Mouse (Mus musculus): Measurements from ENCODE around the gene Ocm.

Ocm gene

DNA sequence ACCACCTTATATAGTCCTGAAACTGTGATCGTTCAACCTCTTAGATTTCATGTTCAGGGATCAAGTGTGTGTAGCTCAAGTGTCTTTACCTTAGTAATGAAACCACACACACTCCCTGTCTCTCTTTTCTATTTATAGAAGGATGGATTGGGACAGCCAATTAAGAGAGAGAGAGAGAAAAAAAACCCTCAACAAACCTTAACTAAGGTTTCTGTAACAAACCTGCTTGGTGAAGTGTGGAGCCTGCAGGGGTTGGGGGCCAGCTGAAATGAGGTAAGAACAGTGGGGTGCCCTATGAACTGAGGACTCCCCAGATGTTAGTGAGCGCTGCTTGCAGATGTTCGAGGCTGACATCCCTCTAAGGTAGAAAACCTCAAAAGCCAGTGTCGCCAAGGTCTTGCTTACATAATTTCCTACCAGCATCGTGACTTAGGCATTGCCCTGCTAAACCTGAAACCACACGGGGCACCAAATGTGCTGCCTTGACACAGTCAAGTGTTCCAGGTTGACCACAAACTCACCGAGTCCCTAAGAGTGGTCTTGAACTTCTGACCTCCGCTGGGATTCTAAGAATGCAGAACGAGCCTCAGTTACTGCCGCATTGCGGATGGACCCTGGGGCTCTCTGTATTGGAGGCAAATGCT, at the start of gene Ocm:
Ocm (minus strand) TSS at position 51 of the 644 bp plus-strand sequence.
- no peak for DNase-seq (ENCODE audit: low read depth)

DNA sequence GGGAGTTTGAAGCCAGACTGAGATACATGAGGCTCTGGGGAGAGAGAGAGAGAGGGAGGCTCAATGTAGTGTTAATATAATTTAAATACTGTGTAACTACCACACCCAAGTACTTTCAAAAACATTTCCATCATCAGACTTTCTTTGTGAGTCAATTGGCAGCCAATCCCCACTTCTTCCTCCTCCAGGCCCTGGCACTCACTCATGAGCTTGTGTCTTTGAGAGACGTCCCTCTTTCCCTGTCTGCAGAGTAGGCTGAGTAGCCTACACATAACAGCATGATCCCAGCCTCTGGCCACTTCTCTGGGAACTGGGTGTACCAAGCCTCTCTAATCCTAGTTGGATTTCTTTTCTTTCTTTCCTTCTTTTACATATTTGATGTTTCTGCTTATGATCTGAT, 44.8 kb upstream of the Ocm start:
- no peak for DNase-seq (ENCODE audit: low read depth)

DNA sequence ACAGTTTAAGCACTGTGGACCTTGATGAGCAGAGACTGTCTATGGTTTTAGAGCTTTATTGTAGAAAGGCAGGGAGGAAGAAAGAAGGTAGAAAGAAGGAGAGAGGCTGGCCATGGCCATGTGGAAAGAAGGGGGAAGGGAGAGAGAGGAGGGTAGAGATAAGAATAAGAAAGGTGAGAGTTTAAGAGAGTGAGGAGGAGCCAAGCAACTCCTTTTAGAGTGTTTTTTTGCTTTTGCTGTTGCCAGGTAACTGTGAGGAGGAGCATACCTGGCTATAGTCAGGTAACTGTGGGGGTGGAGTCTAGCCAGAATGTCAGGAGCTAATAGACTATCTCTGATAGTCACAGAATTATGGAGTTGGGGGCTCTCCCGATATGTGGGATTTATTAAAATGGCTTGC, 43.6 kb upstream of the Ocm start:
- DNase-seq (ENCODE audit: low read depth), result no peak

DNA sequence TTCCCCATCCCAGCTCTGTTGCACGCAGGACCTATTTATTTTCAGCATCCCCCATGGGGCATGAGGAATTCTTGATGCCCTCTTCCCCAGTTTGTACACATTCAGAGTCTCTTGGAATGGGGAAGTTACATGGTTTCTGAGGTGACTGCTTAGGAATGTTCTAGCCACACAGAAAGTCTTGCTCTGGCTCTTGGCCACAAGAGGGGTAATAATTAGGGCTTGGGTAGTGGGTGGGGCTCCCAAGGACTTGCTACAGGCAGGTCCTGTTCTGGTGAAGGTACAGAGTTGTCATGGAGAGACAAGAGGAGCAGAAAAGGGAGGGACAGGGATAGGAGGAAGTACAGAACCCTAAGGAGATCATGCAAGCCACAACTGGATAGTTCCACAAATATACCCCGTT, 39.6 kb upstream of the Ocm start:
- no peak for DNase-seq (ENCODE audit: low read depth)

DNA sequence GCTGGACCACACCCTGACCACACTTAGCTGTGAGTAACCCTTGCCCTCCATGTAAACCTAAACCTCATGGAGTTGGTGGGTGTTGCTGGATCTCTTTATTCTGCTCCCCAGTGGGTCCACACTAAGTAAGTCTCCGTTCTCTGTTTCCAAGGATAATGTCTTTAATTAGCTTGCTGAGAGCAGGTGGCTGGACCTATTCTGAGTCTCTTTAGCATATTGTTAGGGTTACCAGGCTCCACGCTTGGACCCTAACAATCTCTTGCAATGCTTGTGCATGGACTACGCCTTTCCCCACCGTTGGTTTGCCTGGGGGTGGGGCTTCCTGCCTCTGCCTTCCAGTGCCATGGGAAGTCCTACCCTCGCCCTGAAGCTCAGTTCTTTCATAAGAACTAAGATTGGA, 37.6 kb upstream of the Ocm start:
- DNase-seq (ENCODE audit: low read depth), result no peak

DNA sequence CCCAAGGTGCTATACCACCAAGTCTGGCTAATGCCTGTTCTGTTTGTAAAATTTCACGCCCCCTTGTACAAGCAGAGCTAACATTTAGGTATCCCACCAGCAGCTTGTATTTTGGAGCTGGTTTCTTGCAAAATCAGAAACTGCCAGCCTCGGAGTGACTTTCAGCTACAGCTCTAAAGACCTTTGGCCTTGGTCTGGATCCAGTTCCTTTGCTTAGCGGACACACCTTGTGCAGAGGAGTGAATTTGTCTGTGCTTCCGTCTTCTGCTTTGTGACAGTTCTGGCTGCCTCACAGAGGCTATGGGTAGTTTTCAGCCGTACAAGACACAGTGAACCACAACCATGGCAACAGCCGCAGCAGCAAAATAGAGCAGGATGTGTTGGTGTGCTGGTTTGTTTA, 27.9 kb upstream of the Ocm start:
- no peak for DNase-seq (ENCODE audit: low read depth)

DNA sequence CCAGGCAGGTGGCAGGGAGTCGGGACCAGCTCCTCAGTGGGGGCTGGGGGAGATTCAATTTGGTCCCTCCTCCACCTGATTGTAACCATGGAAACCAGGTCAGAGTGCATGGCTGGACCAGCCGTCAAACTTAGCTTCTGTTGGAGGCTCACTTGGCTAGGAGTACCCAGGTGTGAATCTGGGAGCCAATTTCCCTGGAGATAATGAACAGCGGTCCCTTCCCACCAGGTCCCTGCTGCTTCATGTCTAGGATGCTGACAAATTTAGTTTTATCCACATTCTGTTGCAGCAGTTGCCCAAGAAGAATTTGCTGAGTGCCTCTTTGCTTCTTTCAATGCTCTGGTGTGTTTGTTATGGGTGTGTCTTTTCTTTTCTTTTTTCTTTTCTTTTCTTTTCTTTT, 27.0 kb upstream of the Ocm start:
- DNase-seq (ENCODE audit: low read depth), result no peak

DNA sequence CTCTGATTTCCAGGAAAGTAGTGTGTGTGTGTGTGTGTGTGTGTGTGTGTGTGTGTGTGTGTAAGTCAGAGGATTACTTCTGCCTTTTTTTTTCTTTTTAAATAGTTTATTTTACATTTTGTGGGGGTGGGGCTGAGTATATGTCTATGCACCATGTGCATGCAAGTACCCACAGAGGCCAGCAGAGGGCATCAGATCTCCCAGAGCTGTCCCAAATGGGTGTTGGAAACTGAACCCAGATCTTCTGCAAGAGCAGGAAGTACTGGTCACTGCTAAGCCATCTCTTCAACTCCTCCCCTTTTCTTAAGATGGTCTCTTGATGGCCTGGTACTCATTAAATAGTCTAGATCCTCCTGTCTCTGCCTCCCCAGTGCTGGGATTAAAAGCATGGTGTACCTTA, 24.8 kb upstream of the Ocm start:
- DNase-seq (ENCODE audit: low read depth), result peak; percentile 17

DNA sequence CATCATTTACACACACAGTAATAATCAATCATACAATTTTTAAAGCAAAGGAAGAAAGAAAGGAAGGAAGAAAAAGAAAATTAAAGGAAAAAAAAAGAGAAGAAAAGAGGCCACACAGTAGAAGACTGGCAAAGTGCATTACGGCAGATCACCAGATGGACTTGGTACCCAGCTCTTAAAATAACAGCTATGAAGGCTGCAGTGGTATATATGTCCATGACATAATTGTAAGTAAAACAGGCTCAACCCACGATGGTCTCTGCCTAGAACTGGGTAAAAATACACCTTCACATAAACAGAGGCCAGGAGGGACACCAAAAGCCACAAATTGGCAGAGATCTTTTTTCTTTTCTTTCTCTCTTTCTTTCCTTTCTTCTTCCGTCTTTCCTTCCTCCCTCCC, 23.4 kb upstream of the Ocm start:
- DNase-seq (ENCODE audit: low read depth), result no peak

DNA sequence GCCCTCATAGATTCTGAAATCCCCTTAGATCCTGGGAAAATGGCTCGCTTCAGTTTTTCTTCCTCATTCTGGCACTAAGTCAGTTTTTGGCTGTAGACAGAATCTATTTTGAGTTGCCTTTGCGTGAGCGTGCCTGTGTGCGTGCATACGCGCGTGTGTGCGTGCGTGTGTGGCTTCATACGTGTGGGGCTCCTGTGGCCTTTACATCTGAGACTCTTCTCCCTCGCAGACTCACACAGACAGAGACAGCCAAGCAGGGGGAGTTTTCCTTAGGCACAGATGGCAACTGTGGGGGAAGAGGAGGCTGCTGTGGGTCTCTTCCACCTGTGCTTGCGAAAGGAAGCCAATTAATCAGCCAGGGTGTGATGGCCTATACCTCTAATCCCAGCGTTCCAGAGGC, 20.9 kb upstream of the Ocm start:
- no peak for DNase-seq (ENCODE audit: low read depth)

DNA sequence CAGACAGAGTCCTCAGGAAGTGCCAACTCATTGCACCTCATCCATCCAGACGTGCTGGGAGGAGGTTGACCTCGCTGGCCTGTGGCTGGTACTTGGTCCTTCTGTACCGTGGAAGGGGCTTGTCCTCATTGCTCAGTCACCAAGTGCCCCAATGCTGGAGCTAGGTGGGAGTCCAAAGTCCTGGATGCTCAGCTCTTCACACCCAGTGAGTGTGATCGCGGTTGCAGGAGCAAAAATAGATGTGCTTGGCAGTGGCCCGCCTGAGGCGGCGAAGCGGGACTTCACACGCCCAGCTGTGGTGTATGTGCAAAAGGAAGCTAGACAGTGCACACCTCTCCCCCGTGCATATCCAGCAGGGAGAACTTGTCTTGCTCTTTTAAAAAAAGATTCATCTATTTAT, 16.7 kb upstream of the Ocm start:
- DNase-seq (ENCODE audit: low read depth), result no peak

DNA sequence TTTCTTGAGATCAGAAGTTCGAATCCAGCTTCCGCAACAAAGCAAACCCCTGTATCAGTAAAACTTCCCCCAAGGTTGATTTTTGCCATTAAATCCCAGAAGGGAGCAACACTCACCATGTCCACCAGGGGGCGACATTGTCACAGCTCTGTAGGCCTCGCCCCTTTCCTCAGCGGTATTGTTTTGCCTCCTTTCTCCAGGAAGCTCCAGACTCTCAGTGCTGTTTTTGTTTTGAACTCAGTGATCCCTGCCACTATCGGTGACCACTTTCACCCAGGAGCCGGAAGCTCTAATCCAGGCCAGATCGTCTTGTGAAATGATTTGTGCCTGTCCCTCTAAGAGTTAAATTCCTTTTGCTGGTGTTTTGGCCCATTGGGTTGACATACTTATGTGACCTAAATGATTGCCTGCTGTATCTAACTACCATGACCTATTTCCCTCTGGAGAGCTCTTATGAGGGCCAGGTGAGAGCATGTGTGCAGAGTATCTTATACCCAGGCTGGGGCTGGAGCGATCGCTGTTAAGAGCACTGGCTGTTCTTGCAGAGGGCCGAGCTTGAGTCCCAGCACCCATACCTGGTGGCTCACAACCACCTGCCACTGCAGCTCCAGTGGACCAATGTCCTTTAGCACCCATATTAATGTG, 14.4 kb upstream of the Ocm start:
- DNase-seq (ENCODE audit: low read depth), result peak; percentile 81

DNA sequence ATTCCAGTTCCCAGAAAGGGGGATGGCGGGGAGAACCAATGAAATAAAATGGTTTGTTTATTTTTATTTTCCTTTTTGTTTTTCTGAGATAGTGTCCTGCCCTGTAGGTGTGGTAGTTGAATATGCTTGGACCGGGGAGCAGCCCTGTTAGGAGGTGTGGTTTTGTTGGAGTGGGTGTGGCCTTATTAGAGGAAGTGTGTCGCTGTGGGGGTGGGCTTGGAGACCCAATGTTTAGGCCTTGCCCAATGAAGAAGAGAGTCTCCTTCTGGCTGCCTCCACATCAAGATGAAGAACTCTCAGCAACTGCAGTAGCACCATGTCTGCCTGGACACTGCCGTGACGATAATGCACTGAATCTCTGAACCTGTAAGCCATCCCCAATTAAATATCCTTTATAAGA, 13.4 kb upstream of the Ocm start:
- no peak for DNase-seq (ENCODE audit: low read depth)

DNA sequence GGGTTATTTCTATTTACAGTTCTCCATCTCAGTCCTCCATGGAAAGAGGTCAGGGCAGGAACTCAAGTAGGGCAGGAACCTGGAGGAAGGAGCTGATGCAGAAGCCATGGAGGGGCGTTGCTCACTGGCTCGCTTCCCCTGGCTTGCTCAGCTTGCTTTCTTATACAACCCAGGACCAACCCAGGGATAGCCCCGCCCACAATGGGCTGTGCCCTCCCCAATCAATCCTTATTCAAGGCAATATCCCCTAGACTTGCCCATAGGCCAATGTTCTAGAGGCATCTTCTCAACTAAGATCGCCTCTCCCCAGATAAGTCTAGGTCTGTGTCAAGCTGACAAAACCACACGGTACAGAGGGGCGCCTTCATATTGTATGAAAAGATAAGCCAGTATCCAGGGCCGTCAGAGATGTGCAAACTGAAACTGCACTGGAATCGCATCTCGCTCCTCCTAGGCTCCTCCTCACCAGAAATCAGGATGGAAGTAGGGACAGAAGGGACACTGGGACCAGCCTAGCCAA, 12.7 kb upstream of the Ocm start:
- no peak for DNase-seq (ENCODE audit: low read depth)

DNA sequence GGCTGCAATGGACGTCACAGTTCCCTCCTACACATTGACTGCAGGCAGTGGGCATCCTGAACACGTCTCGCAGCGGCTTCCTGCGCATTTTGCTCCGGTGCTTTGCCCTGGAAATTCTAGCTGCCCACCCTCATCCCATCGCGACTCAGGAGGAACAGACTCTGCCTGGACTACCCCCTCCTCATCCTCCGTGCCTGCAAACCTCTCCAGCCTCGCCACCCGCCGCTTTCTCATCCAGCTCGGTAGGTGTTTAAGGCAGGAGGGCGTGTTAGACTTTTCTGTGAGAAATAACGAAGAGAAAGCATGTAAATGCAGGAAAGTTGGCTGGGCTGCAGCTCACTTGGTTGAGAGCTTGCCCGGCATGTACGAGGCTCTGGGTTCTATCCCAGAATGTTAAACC, 10.5 kb upstream of the Ocm start:
- DNase-seq (ENCODE audit: low read depth), result no peak

DNA sequence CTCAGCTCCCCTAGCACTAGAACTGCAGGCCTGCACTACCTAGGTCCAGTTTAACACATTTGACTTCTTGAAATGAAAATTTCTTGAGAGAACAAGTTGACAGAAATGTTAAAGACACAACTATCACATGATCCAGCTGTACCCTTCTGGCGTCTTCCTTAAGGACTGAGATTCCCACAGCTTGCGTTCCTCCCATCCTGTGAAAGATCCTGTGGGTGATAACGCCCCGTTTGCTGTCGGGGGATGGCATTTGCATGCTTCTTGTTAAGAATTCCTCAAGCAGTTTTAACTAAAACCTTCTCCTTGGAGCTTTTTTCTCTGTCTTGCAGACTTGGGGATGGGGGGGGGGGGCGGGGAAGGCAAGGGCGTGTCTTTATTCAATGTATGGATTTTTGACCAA, 8.1 kb upstream of the Ocm start:
- no peak for DNase-seq (ENCODE audit: low read depth)

DNA sequence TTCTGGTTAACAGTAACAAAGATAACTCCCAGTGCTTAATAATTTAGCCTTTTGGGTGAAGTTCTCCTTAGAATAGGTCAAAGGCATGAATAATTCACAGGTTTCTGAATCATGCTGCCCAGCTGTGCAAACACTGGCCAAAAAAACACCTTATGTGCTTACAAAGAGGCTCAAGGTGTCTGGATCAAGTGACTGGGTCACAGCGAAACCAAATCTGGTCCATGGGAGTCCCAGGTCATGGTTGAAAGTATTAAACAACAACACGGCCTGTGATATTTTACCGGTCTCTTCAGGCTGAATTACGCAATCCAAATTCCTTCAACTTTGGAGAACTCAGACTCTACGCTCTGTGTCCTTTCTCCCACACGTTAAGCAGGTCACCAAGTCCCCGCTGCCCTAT, 6.0 kb upstream of the Ocm start:
- no peak for DNase-seq (ENCODE audit: low read depth)

DNA sequence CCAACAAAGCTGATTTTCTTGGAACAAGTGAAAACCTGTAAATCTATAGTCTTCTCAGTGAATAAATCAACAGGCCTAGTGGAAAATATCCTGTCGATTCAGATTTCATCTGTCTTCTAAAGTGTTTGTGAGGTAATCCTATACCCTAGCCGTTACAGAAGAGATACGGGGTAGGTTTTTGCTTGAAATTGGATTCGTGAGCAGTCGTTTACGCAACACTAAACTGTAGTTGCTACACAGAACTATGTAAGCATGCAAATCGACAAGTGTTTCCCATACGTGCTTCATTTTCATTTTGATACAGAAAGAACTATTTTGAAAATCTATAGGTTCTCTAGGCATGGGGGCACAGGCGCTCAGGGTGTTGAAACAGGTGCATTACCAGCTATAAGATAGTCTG, 10.6 kb downstream of the Ocm start:
- no peak for DNase-seq (ENCODE audit: low read depth)

DNA sequence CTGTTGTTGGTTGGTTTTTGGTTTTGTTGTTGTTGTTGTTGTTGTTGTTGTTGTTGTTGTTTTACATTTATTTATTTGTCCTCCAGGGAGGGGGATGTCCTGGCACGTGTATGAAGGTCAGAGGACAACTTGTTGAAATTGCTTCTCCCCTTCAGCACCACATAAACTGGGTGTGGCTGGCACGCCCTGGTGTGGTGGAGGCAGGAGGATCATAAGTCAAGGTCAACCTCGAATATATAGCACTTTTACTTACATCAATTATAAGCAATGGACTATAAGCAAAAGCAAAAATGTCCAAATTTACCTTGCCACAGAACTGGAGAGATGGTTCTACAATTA, 11.2 kb downstream of the Ocm start:
- DNase-seq (ENCODE audit: low read depth), result no peak

DNA sequence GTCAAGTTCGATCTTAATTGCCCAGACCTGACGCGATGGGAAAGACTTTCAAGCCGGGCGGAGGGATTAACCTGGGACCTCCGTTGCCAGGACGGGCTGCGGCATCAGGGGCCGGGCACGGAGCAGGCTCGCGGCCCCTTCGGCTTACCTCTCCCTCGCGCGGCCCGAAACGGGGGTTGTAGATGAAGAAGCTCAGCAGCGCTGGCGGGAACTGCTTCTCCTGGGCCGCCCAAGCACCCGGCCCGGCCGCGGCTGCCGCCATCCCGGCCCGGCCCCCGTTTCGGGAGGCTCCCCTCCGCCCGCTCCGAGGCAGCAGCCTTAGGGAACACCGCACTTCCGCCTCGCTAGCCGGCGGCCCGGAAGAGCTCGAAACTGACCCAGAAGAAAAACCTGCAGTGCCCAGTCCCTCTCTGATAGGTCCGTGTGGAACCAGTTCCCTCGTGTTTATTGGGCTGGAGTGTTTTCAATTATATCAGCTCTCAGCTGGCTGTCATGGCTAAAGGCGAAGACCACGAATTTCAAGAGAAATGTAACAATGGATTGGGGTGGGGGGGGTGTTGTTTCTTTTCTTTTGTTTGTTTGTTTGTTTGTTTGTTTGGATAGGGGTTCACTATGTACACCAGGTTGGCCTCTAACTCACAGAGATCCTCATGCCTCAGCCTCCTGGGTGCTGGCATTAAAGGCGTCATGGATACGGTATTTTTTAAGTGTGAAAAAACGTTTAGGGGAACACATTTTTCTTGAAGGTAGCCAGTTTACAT, 11.7 kb downstream of the Ocm start, which contains the start of gene Ccz1:
Ccz1 (minus strand) TSS at position 327 of the 761 bp plus-strand sequence.
- peak; percentile 78 for DNase-seq (ENCODE audit: low read depth)

DNA sequence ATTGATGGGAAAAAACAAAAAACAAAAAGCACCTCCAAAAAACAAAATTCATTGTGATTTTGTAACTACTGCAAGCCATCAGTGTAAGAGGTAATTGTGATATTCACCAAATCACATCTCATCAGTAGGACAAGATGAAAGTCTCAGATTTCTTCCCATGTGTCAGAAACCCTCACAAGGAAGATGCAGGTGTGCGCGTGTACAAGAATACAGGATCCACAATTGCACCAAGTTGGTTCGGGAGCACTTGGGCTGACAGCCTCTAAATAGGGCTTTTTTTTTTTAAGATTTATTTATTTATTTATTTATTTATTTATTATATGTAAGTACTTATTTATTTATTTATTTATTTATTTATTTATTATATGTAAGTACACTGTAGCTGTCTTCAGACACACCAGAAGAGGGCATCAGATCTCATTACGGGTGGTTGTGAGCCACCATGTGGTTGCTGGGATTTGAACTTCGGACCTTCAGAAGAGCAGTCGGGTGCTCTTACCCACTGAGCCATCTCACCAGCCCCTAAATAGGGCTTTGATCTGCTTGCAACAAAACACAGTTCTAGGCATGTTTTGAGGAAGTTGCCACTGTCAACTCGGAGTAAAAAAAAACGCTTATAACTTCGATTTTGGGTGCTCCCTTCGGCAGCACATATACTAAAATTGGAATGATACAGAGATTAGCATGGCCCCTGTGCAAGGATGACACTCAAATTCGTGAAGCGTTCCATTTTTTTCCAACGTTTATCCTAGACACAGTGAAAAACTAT, 12.9 kb downstream of the Ocm start:
- DNase-seq (ENCODE audit: low read depth), result peak; percentile 22

DNA sequence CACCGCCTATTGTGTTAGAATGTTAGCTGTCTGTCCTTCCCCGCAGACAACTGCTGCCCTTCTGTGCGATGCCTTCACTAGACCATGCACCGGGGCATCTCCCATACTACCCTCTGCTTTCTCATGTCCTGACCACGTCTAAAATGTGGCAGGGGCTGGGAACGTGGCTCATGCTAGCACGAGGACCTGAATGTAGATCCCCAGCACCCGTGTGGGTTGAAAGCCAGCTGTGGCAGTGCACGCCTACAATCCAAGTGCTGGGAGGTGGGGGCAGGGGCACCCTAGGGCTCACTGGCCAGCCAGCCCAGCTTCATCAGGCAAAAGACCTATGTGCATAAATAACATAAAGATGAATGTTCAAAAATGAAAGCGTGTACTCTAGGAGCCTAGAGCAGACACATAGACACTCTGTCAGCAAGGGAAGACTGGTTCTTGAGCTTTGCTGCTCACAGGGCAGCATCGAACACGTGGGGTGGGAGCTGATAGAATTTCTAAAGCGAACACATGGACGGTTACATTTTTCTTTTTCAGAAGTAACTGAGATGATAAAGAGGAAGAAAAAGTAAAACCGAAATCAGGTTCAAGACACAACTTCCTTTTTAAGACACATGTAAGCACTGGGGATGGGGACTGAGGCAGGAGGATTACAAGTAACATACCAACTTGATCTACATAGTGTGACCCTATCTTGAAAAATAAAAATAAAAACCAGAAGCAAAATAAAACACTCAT, 23.8 kb downstream of the Ocm start:
- no peak for DNase-seq (ENCODE audit: low read depth)
